Mouse (Mus musculus): ENCODE data around the gene Pex11b. TPM values are rescaled to one million over a fixed set of nuclear protein-coding genes. Genes with fewer than 3 reads are reported as not detected.

Pex11b gene
- total and polyA plus RNA-seq, 2 experiments, result 31.4 to 40.8 TPM

- Histone ChIP-seq H3K79me2 (ENCODE audit: control insufficient read depth, insufficient read depth, low read length) (no peaks in the 10 kb centered on the region), H3K9ac (ENCODE audit: low read depth, low read length) (0 out of 2 replicates have a peak within 1 kb of the TSS, but pooled peaks have one; percentile 29), H3K27me3 (ENCODE audit: control insufficient read depth, insufficient read depth, low read length) (no peaks in the 10 kb centered on the region), H3K4me1 (ENCODE audit: control insufficient read depth, insufficient read depth, low read length) (no peaks in the 10 kb centered on the region), H3K36me3 (ENCODE audit: control insufficient read depth, insufficient read depth, low read length) (no peaks in the 10 kb centered on the region), H3K27ac (replicated peaks; ENCODE audit: insufficient read depth, low read depth, low read length) (no peak within 1 kb of the TSS), H3K4me3 (ENCODE audit: insufficient read depth, low read depth, low read length) (peak within 1 kb of the TSS; percentile 37; the same call in 1 of the 2 replicates)
- peak; percentile 83 for DNase-seq (ENCODE audit: extremely low read depth, low read depth, low spot score)
- TF ChIP-seq CTCF (IDR thresholded peaks at IDR 0.05; ENCODE audit: low read depth, low read length) (peak; percentile 41), POLR2A (IDR thresholded peaks at IDR 0.05; ENCODE audit: extremely low read depth, insufficient read depth, low read length) (no peak)
- 7% methylated on average over 35 of the region's 35 CpGs for WGBS
Observed at GRCm38 (mm10) chr3:96669727-96670468, 34.7 kb downstream of the Pex11b start, which contains the start of gene Ankrd35. Gene Ankrd35, plus strand, starts transcription at chr3:96670131.

DNA sequence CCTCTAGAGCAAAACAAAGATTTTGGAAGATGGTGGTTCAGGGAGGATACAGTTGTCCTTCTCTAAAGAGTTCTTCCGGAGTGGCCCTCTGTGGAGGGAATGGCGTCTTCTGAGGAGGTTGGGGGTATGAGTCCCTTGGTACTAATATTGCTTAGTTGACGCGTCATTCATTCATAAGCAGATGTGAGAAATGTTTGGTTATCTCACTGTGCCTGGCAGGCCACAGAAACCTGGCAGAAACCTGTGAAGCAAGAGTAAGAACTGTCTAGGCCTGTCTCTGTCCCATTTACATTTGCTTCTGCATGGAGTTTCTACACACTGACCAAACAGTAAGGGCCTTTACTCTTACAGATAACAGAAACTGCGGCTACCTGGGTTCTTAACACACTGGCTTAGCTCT lies 36.3 kb downstream of the Pex11b start:
- DNase-seq (ENCODE audit: extremely low read depth, low read depth, low spot score), result no peak
- no peaks in the 10 kb centered on the region for H3K27me3 ChIP-seq (ENCODE audit: control insufficient read depth, insufficient read depth, low read length)
- no peak for TF ChIP-seq POLR2A (IDR thresholded peaks at IDR 0.05; ENCODE audit: extremely low read depth, insufficient read depth, low read length)
- no peak for TF ChIP-seq CTCF (IDR thresholded peaks at IDR 0.05; ENCODE audit: low read depth, low read length)
- no peaks in the 10 kb centered on the region for H3K36me3 ChIP-seq (ENCODE audit: control insufficient read depth, insufficient read depth, low read length)
- no peak overlapping the region for H3K4me3 ChIP-seq (ENCODE audit: insufficient read depth, low read depth, low read length)
- H3K9ac ChIP-seq (ENCODE audit: low read depth, low read length), result no peak overlapping the region
- H3K4me1 ChIP-seq (ENCODE audit: control insufficient read depth, insufficient read depth, low read length), result no peaks in the 10 kb centered on the region
- no peak overlapping the region for H3K27ac ChIP-seq (replicated peaks; ENCODE audit: insufficient read depth, low read depth, low read length)
- WGBS, result 98% methylated on average over 5 of the region's 5 CpGs
- H3K79me2 ChIP-seq (ENCODE audit: control insufficient read depth, insufficient read depth, low read length), result no peaks in the 10 kb centered on the region

DNA sequence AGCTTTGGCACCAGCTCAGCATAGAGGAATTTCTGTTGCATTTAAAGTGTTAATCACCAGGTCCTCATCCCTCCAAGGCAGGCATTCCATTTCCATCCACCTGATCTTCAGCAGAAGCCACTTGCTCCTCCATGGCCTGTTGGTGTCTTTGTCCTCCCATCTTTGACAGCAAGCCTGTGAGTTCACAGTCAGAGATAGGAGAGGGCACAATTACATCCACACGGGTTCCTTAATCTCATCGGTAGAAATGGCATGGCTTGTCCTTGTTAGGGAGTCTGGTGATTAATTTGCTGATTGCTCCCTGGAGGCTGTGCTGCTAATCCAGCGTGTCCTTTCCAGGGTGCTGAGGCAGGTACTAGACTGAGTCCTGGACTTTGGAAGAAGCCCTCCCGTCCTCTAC lies 38.3 kb downstream of the Pex11b start:
- H3K4me1 ChIP-seq (ENCODE audit: control insufficient read depth, insufficient read depth, low read length), result no peaks in the 10 kb centered on the region
- H3K27ac ChIP-seq (replicated peaks; ENCODE audit: insufficient read depth, low read depth, low read length), result no peak overlapping the region
- H3K27me3 ChIP-seq (ENCODE audit: control insufficient read depth, insufficient read depth, low read length), result no peaks in the 10 kb centered on the region
- H3K9ac ChIP-seq (ENCODE audit: low read depth, low read length), result no peak overlapping the region
- TF ChIP-seq CTCF (IDR thresholded peaks at IDR 0.05; ENCODE audit: low read depth, low read length) (no peak), POLR2A (IDR thresholded peaks at IDR 0.05; ENCODE audit: extremely low read depth, insufficient read depth, low read length) (no peak)
- no peak overlapping the region for H3K4me3 ChIP-seq (ENCODE audit: insufficient read depth, low read depth, low read length)
- WGBS, result 81% methylated on average over 4 of the region's 4 CpGs
- no peaks in the 10 kb centered on the region for H3K79me2 ChIP-seq (ENCODE audit: control insufficient read depth, insufficient read depth, low read length)
- no peak for DNase-seq (ENCODE audit: extremely low read depth, low read depth, low spot score)
- H3K36me3 ChIP-seq (ENCODE audit: control insufficient read depth, insufficient read depth, low read length), result no peaks in the 10 kb centered on the region

DNA sequence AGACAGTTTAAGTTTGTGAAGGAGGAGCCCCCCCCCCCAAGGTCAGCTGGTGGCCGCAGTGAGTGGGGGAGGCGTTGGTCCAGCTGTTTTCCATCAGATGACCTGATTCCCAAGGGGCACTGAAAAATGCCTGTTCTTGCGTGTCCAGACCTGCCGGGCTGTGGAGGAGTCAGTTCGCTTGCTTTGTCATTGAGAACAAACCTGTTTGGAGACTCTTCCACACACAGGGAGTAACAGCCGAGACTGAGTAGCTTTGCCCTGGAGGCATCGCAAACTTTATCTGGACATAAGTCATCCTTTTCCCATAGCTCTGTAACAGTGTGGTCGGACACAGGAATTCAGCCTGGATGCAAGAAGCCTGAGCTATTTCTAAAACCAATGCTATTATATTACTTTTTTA lies 39.3 kb downstream of the Pex11b start:
- Histone ChIP-seq H3K27ac (replicated peaks; ENCODE audit: insufficient read depth, low read depth, low read length) (no peak overlapping the region), H3K36me3 (ENCODE audit: control insufficient read depth, insufficient read depth, low read length) (no peaks in the 10 kb centered on the region), H3K9ac (ENCODE audit: low read depth, low read length) (no peak overlapping the region), H3K4me3 (ENCODE audit: insufficient read depth, low read depth, low read length) (no peak overlapping the region), H3K4me1 (ENCODE audit: control insufficient read depth, insufficient read depth, low read length) (no peaks in the 10 kb centered on the region), H3K27me3 (ENCODE audit: control insufficient read depth, insufficient read depth, low read length) (peaks cover under 1% of the 10 kb centered on the region; the same call in 1 of the 2 replicates), H3K79me2 (ENCODE audit: control insufficient read depth, insufficient read depth, low read length) (no peaks in the 10 kb centered on the region)
- TF ChIP-seq POLR2A (IDR thresholded peaks at IDR 0.05; ENCODE audit: extremely low read depth, insufficient read depth, low read length), result no peak
- no peak for TF ChIP-seq CTCF (IDR thresholded peaks at IDR 0.05; ENCODE audit: low read depth, low read length)
- 81% methylated on average over 8 of the region's 8 CpGs for WGBS
- no peak for DNase-seq (ENCODE audit: extremely low read depth, low read depth, low spot score)

- Histone ChIP-seq H3K27me3 (ENCODE audit: control insufficient read depth, insufficient read depth, low read length) (peaks cover 2% of the 10 kb centered on the region; the same call in 1 of the 2 replicates), H3K79me2 (ENCODE audit: control insufficient read depth, insufficient read depth, low read length) (no peaks in the 10 kb centered on the region), H3K9ac (ENCODE audit: low read depth, low read length) (no peak overlapping the region), H3K27ac (replicated peaks; ENCODE audit: insufficient read depth, low read depth, low read length) (no peak overlapping the region), H3K36me3 (ENCODE audit: control insufficient read depth, insufficient read depth, low read length) (no peaks in the 10 kb centered on the region), H3K4me1 (ENCODE audit: control insufficient read depth, insufficient read depth, low read length) (no peaks in the 10 kb centered on the region), H3K4me3 (ENCODE audit: insufficient read depth, low read depth, low read length) (no peak overlapping the region)
- WGBS, result 86% methylated on average over 3 of the region's 3 CpGs
- no peak for TF ChIP-seq CTCF (IDR thresholded peaks at IDR 0.05; ENCODE audit: low read depth, low read length)
- no peak for TF ChIP-seq POLR2A (IDR thresholded peaks at IDR 0.05; ENCODE audit: extremely low read depth, insufficient read depth, low read length)
- DNase-seq (ENCODE audit: extremely low read depth, low read depth, low spot score), result no peak
Observed at GRCm38 (mm10) chr3:96675171-96675570, 40.0 kb downstream of the Pex11b start.

DNA sequence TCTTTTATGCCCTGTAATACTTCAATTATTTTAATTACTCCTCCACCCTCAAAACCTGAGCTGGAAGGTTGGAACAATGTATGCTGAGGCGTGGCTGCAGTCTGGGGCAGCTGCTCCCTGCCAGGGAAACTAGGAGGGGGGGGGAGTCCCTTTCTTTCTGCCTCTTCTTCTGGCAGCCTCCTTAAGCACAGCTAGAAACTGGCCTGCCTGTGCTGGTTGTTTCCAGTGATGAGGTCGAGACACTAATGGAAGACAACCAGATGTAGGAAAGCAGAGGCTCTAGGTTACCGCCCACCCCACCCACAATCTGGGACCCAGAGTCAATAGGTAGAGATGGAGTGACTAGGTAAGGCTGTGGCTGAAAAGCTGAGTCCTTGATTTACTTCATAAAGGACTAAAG lies 40.5 kb downstream of the Pex11b start:
- TF ChIP-seq CTCF (IDR thresholded peaks at IDR 0.05; ENCODE audit: low read depth, low read length) (no peak), POLR2A (IDR thresholded peaks at IDR 0.05; ENCODE audit: extremely low read depth, insufficient read depth, low read length) (no peak)
- 74% methylated on average over 3 of the region's 3 CpGs for WGBS
- H3K36me3 ChIP-seq (ENCODE audit: control insufficient read depth, insufficient read depth, low read length), result no peaks in the 10 kb centered on the region
- no peak overlapping the region for H3K27ac ChIP-seq (replicated peaks; ENCODE audit: insufficient read depth, low read depth, low read length)
- no peak for DNase-seq (ENCODE audit: extremely low read depth, low read depth, low spot score)
- no peaks in the 10 kb centered on the region for H3K79me2 ChIP-seq (ENCODE audit: control insufficient read depth, insufficient read depth, low read length)
- H3K4me1 ChIP-seq (ENCODE audit: control insufficient read depth, insufficient read depth, low read length), result no peaks in the 10 kb centered on the region
- H3K27me3 ChIP-seq (ENCODE audit: control insufficient read depth, insufficient read depth, low read length), result peaks cover 2% of the 10 kb centered on the region; the same call in 1 of the 2 replicates
- H3K9ac ChIP-seq (ENCODE audit: low read depth, low read length), result no peak overlapping the region
- no peak overlapping the region for H3K4me3 ChIP-seq (ENCODE audit: insufficient read depth, low read depth, low read length)

Measured in liver, adult 2 months (tissue).